Mouse (Mus musculus) testis, postnatal 14 days (tissue): ENCODE measurements at regions not wholly inside any gene's neighbourhood (a gene's known extent, or its start where the extent isn't known, plus 50 kb on each side); places are given as distances from the start of the nearest gene placed in this dataset.
"Not testable (repeated sequence)": the region's sequence is repeated elsewhere in the genome, so short reads cannot be mapped to it uniquely, and the experiment has no call there.

Experiments used
- DNase-seq: peaks from one replicate; pipeline ENCODE4 v3.0.0; 2021; ENCODE audit warnings: low spot score

- DNase-seq: no peak
These were observed 173.7 kb downstream of the Alg10b start for GRCm38 (mm10) chr15:90397691-90398377.

GRCm38 (mm10) chr15:90400326-90401280 lies 176.5 kb downstream of the Alg10b start:
- no peak for DNase-seq

GRCm38 (mm10) chr15:90420776-90421175 lies 196.7 kb downstream of the Alg10b start:
- no peak for DNase-seq

GRCm38 (mm10) chr15:90422122-90422614 lies 198.1 kb downstream of the Alg10b start:
- no peak for DNase-seq

GRCm38 (mm10) chr15:90431048-90431447 lies 206.9 kb downstream of the Alg10b start:
- not testable (repeated sequence) for DNase-seq

- DNase-seq: no peak
These were observed 208.0 kb downstream of the Alg10b start for GRCm38 (mm10) chr15:90432154-90432553.

GRCm38 (mm10) chr15:90435286-90435685 lies 211.2 kb downstream of the Alg10b start:
- DNase-seq: peak; percentile 6
